Mouse (Mus musculus): ENCODE results near the gene Tram1l1.
"Not testable (repeated sequence)": the region's sequence is repeated elsewhere in the genome, so short reads cannot be mapped to it uniquely, and the experiment has no call there.

Tram1l1 gene

GRCm38 (mm10) chr3:124320821-124321576, at the start of gene Tram1l1:
Gene Tram1l1 (plus strand): TSS chr3:124320855.
- peak; percentile 29 for DNase-seq (ENCODE audit: low spot score)

GRCm38 (mm10) chr3:124271229-124271628, 49.4 kb upstream of the Tram1l1 start:
- DNase-seq (ENCODE audit: low spot score) = no peak

- no peak for DNase-seq (ENCODE audit: low spot score)
These were observed 49.0 kb upstream of the Tram1l1 start for GRCm38 (mm10) chr3:124271668-124272067.

- DNase-seq (ENCODE audit: low spot score) = no peak
These were observed 48.1 kb upstream of the Tram1l1 start for GRCm38 (mm10) chr3:124272465-124273089.

- peak; percentile 6 for DNase-seq (ENCODE audit: low spot score)
These were observed 45.6 kb upstream of the Tram1l1 start for GRCm38 (mm10) chr3:124274928-124275609.

- not testable (repeated sequence) for DNase-seq (ENCODE audit: low spot score)
These were observed 31.7 kb upstream of the Tram1l1 start for GRCm38 (mm10) chr3:124288936-124289335.

GRCm38 (mm10) chr3:124319254-124319653, 1.4 kb upstream of the Tram1l1 start:
- DNase-seq (ENCODE audit: low spot score) = no peak

GRCm38 (mm10) chr3:124320398-124320797, 257 bp upstream of the Tram1l1 start:
- DNase-seq (ENCODE audit: low spot score) = no peak

- no peak for DNase-seq (ENCODE audit: low spot score)
These were observed 25.8 kb downstream of the Tram1l1 start for GRCm38 (mm10) chr3:124346445-124346844.

GRCm38 (mm10) chr3:124357533-124357932, 36.9 kb downstream of the Tram1l1 start:
- DNase-seq (ENCODE audit: low spot score) = no peak

- DNase-seq (ENCODE audit: low spot score) = no peak
These were observed 51.4 kb downstream of the Tram1l1 start for GRCm38 (mm10) chr3:124372031-124372430.

All from ovary, postnatal 10 days (tissue).